Mouse (Mus musculus) CH12.LX (cell line): ENCODE results near the gene Rrp36.

Experiments
- CTCF ChIP-seq, 2 experiments: IDR thresholded peaks in 1 of 2; conservative IDR thresholded peaks in 1 of 2; 2 replicates each; pipeline ENCODE4 v1.5.1; 2011 to 2012; ENCODE audit warnings: low read depth in 2 of 2, low read length in 2 of 2, improper control_type of control experiment in 1 of 2, inconsistent platforms in 1 of 2, mild to moderate bottlenecking in 1 of 2, moderate library complexity in 1 of 2
- ETS1 ChIP-seq: conservative IDR thresholded peaks from 2 replicates; pipeline ENCODE4 v1.6.1; 2012; ENCODE audit warnings: low read depth, mild to moderate bottlenecking, inconsistent platforms, low read length, improper control_type of control experiment, moderate library complexity
- MEF2A ChIP-seq: IDR thresholded peaks from 2 replicates; pipeline ENCODE4 v1.6.1; 2014; ENCODE audit warnings: low read depth, mild to moderate bottlenecking, inconsistent platforms, low read length, improper control_type of control experiment, borderline replicate concordance
- MYC ChIP-seq: IDR thresholded peaks from 2 replicates; pipeline ENCODE4 v1.6.1; 2011; ENCODE audit warnings: low read depth, mild to moderate bottlenecking, improper control_type of control experiment, low read length
- NELFE ChIP-seq: IDR thresholded peaks from 2 replicates; pipeline ENCODE4 v1.6.1; 2011; ENCODE audit warnings: low read depth, low read length, improper control_type of control experiment
- PAX5 ChIP-seq: IDR thresholded peaks from 2 replicates; pipeline ENCODE4 v1.6.1; 2012; ENCODE audit warnings: low read length, inconsistent platforms, mixed read lengths
- POLR2A ChIP-seq: IDR thresholded peaks from 2 replicates; pipeline ENCODE4 v1.6.1; 2011; ENCODE audit warnings: low read depth, mild to moderate bottlenecking, improper control_type of control experiment, low read length
- RCOR1 ChIP-seq: conservative IDR thresholded peaks from 2 replicates; pipeline ENCODE4 v1.6.1; 2012; ENCODE audit warnings: low read depth, mild to moderate bottlenecking, inconsistent platforms, low read length, improper control_type of control experiment
- SMC3 ChIP-seq: IDR thresholded peaks from 2 replicates; pipeline ENCODE4 v1.6.1; 2011; ENCODE audit warnings: low read depth, low read length, improper control_type of control experiment
- TCF12 ChIP-seq: IDR thresholded peaks from 2 replicates; pipeline ENCODE4 v1.6.1; 2014; ENCODE audit warnings: low read depth, mild to moderate bottlenecking, inconsistent platforms, low read length, improper control_type of control experiment
- USF1 ChIP-seq: IDR thresholded peaks from 2 replicates; pipeline ENCODE4 v1.6.1; 2014; ENCODE audit warnings: low read depth, mild to moderate bottlenecking, inconsistent platforms, low read length, improper control_type of control experiment

DNA sequence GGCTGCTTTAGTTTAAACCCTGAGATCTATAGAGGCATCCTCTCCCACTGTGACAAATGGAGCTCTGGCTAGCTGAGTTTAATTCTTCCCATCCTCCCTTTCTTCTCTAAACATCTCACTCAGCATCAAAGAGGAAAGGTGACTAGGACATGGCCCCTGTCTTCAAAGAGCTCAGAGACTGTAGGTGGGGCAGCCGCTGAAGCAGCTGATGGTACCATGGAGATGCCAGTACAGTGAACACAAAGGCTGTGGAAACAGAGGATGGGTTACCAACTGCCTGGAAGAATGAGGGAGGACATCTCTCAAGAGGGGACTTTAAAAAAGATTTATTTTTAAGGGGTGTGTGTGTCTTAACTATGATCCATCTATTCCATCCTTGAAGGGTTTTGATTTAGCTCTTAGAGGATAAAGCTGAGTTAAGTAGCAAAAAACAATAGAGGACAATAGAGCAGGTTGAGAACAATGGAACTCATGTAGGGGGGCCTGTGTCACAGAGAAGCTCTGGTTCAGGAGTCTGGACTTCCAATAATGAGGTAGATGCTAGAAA lies 20.4 kb upstream of the Rrp36 start:
- TF ChIP-seq POLR2A, result no peak
- no peak for TF ChIP-seq PAX5
- no peak for TF ChIP-seq CTCF (conservative IDR thresholded peaks at IDR 0.05 in 1 of 2, IDR thresholded peaks at IDR 0.05 in 1 of 2; ENCODE audit: low read depth in 2 of 2, low read length in 2 of 2)
- TF ChIP-seq USF1, result no peak
- TF ChIP-seq NELFE, result no peak
- TF ChIP-seq RCOR1, result no peak
- TF ChIP-seq SMC3, result no peak
- no peak for TF ChIP-seq MYC
- no peak for TF ChIP-seq ETS1
- no peak for TF ChIP-seq MEF2A
- TF ChIP-seq TCF12, result no peak
